Mouse (Mus musculus) lung, postnatal 25 days (tissue): ENCODE measurements around the gene Hsd3b6.
"Not testable (repeated sequence)": the region's sequence is repeated elsewhere in the genome, so short reads cannot be mapped to it uniquely, and the experiment has no call there.

Experiments
- DNase-seq: peaks from one replicate; pipeline ENCODE4 v3.0.0; 2022; ENCODE audit warnings: low spot score

Hsd3b6 gene

GRCm38 (mm10) chr3:98814101-98814670 is at the start of gene Hsd3b6:
TSS of gene Hsd3b6 (minus strand) at chr3:98814443.
- DNase-seq, result no peak

GRCm38 (mm10) chr3:98862800-98863199 is 48.6 kb upstream of the Hsd3b6 start:
- DNase-seq, result no peak

- DNase-seq, result no peak
Measured at GRCm38 (mm10) chr3:98859576-98859975, 45.3 kb upstream of the Hsd3b6 start, which contains the start of gene Hsd3b1. TSS of gene Hsd3b1 (minus strand) at chr3:98859794.

GRCm38 (mm10) chr3:98858051-98858450 is 43.8 kb upstream of the Hsd3b6 start:
- no peak for DNase-seq

- DNase-seq, result no peak
Measured at GRCm38 (mm10) chr3:98856892-98857291, 42.6 kb upstream of the Hsd3b6 start.

GRCm38 (mm10) chr3:98855160-98855559 is 40.9 kb upstream of the Hsd3b6 start:
- no peak for DNase-seq

- DNase-seq, result no peak
Measured at GRCm38 (mm10) chr3:98853685-98854084, 39.4 kb upstream of the Hsd3b6 start.

- DNase-seq, result no peak
Measured at GRCm38 (mm10) chr3:98853051-98853450, 38.8 kb upstream of the Hsd3b6 start.

- DNase-seq, result no peak
Measured at GRCm38 (mm10) chr3:98852631-98853030, 38.4 kb upstream of the Hsd3b6 start.

- no peak for DNase-seq
Measured at GRCm38 (mm10) chr3:98851853-98852252, 37.6 kb upstream of the Hsd3b6 start.

- no peak for DNase-seq
Measured at GRCm38 (mm10) chr3:98850262-98850661, 36.0 kb upstream of the Hsd3b6 start.

GRCm38 (mm10) chr3:98848898-98849297 is 34.7 kb upstream of the Hsd3b6 start:
- no peak for DNase-seq

- DNase-seq, result not testable (repeated sequence)
Measured at GRCm38 (mm10) chr3:98812653-98813052, 1.6 kb downstream of the Hsd3b6 start.

GRCm38 (mm10) chr3:98805032-98805431 is 9.2 kb downstream of the Hsd3b6 start:
- DNase-seq, result not testable (repeated sequence)

GRCm38 (mm10) chr3:98786551-98786950 is 27.7 kb downstream of the Hsd3b6 start:
- no peak for DNase-seq

GRCm38 (mm10) chr3:98782181-98782868 is 31.9 kb downstream of the Hsd3b6 start:
- DNase-seq, result no peak

GRCm38 (mm10) chr3:98780921-98781320 is 33.3 kb downstream of the Hsd3b6 start:
- no peak for DNase-seq

- DNase-seq, result no peak
Measured at GRCm38 (mm10) chr3:98764155-98764554, 50.1 kb downstream of the Hsd3b6 start.

GRCm38 (mm10) chr3:98756836-98757235 is 57.4 kb downstream of the Hsd3b6 start:
- no peak for DNase-seq
